Mouse (Mus musculus) erythroblast, embryonic 14.5 days (primary cell): ENCODE data around the gene Fundc1. TPM values are rescaled to one million over a fixed set of nuclear protein-coding genes. Genes with fewer than 3 reads are reported as not detected.

Experiments used
- H3K27me3 ChIP-seq: 2 replicates; pipeline ENCODE4 v1.6.1; 2012; ENCODE audit warnings: inconsistent platforms; ENCODE audit not compliant: control insufficient read depth
- H3K36me3 ChIP-seq: 2 replicates; pipeline ENCODE4 v1.6.1; 2012; ENCODE audit warnings: mild to moderate bottlenecking, inconsistent platforms; ENCODE audit not compliant: control insufficient read depth
- H3K4me1 ChIP-seq: 2 replicates; pipeline ENCODE4 v1.6.1; 2012; ENCODE audit warnings: inconsistent platforms; ENCODE audit not compliant: control insufficient read depth
- H3K4me3 ChIP-seq: replicated peaks from 2 replicates; pipeline ENCODE3; 2012; ENCODE audit warnings: moderate library complexity, mild to moderate bottlenecking, inconsistent platforms
- H3K9me3 ChIP-seq: 2 replicates; pipeline ENCODE4 v1.6.1; 2012; ENCODE audit warnings: low read length, inconsistent platforms, mixed read lengths; ENCODE audit not compliant: control insufficient read depth
- GATA1 ChIP-seq: IDR thresholded peaks from 2 replicates; pipeline ENCODE4 v1.6.1; 2012; ENCODE audit warnings: low read length, inconsistent platforms, mixed read lengths
- TAL1 ChIP-seq: IDR thresholded peaks from 3 replicates; pipeline ENCODE4 v1.6.1; 2012; ENCODE audit warnings: low read length, inconsistent platforms, mixed read lengths
- polyA plus RNA-seq: library from polyadenylated mRNA; stranded (reverse); fragments of >175 nt; gene quantifications from 2 replicates; pipeline ENCODE4 v1.2.3, GENCODE M21; 2012

Gene Fundc1
- polyA plus RNA-seq = 0.14 and 0.29 TPM in 2 replicates

- Histone ChIP-seq H3K4me1 (peaks cover 3% of the 10 kb centered on the region), H3K9me3 (no peaks in the 10 kb centered on the region), H3K27me3 (no peaks in the 10 kb centered on the region), H3K36me3 (no peaks in the 10 kb centered on the region), H3K4me3 (peak within 1 kb of the TSS; percentile 80)
- TF ChIP-seq TAL1 = no peak
Measured at GRCm38 (mm10) chrX:17571621-17572459, at the start of gene Fundc1. Fundc1 (minus strand) TSS chrX:17572325.

- Histone ChIP-seq H3K27me3 (no peaks in the 10 kb centered on the region), H3K9me3 (no peaks in the 10 kb centered on the region; the same call in 1 of the 2 replicates), H3K4me1 (no peaks in the 10 kb centered on the region), H3K4me3 (no peak overlapping the region), H3K36me3 (no peaks in the 10 kb centered on the region)
- TF ChIP-seq TAL1 = no peak
- TF ChIP-seq GATA1 = no peak
Measured at GRCm38 (mm10) chrX:17611253-17611652, 39.1 kb upstream of the Fundc1 start.

- no peaks in the 10 kb centered on the region for H3K27me3 ChIP-seq
- TF ChIP-seq GATA1 (no peak), TAL1 (no peak)
Measured at GRCm38 (mm10) chrX:17608763-17609162, 36.6 kb upstream of the Fundc1 start.

GRCm38 (mm10) chrX:17607668-17608067 is 35.5 kb upstream of the Fundc1 start:
- no peaks in the 10 kb centered on the region for H3K36me3 ChIP-seq
- no peaks in the 10 kb centered on the region for H3K9me3 ChIP-seq
- no peaks in the 10 kb centered on the region for H3K4me1 ChIP-seq
- H3K27me3 ChIP-seq = no peaks in the 10 kb centered on the region
- no peak overlapping the region for H3K4me3 ChIP-seq
- no peak for TF ChIP-seq GATA1
- TF ChIP-seq TAL1 = no peak

More at GRCm38 (mm10) chrX:17608763-17609162, 36.6 kb upstream of the Fundc1 start:
- Histone ChIP-seq H3K9me3 (no peaks in the 10 kb centered on the region; the same call in 1 of the 2 replicates), H3K36me3 (no peaks in the 10 kb centered on the region), H3K4me1 (no peaks in the 10 kb centered on the region), H3K4me3 (no peak overlapping the region)

- no peak for TF ChIP-seq TAL1
- no peak for TF ChIP-seq GATA1
- Histone ChIP-seq H3K9me3 (no peaks in the 10 kb centered on the region), H3K4me3 (no peak overlapping the region), H3K27me3 (no peaks in the 10 kb centered on the region), H3K36me3 (no peaks in the 10 kb centered on the region), H3K4me1 (no peaks in the 10 kb centered on the region)
Measured at GRCm38 (mm10) chrX:17593331-17593730, 21.2 kb upstream of the Fundc1 start.

GRCm38 (mm10) chrX:17590745-17591144 is 18.6 kb upstream of the Fundc1 start:
- TF ChIP-seq TAL1 = no peak
- Histone ChIP-seq H3K27me3 (no peaks in the 10 kb centered on the region), H3K4me3 (no peak overlapping the region), H3K9me3 (no peaks in the 10 kb centered on the region), H3K36me3 (no peaks in the 10 kb centered on the region), H3K4me1 (no peaks in the 10 kb centered on the region)

- peaks cover 3% of the 10 kb centered on the region for H3K4me1 ChIP-seq
- H3K9me3 ChIP-seq = no peaks in the 10 kb centered on the region
- no peaks in the 10 kb centered on the region for H3K27me3 ChIP-seq
- TF ChIP-seq TAL1 (no peak), GATA1 (no peak)
- H3K4me3 ChIP-seq = peak overlapping the region; percentile 80
- H3K36me3 ChIP-seq = no peaks in the 10 kb centered on the region
Measured at GRCm38 (mm10) chrX:17571271-17571620, 879 bp downstream of the Fundc1 start.

- TF ChIP-seq GATA1 = no peak
- TF ChIP-seq TAL1 = no peak
- Histone ChIP-seq H3K9me3 (no peaks in the 10 kb centered on the region), H3K36me3 (no peaks in the 10 kb centered on the region), H3K4me3 (no peak overlapping the region), H3K27me3 (no peaks in the 10 kb centered on the region), H3K4me1 (peaks cover 3% of the 10 kb centered on the region)
Measured at GRCm38 (mm10) chrX:17568670-17569069, 3.5 kb downstream of the Fundc1 start.

- Histone ChIP-seq H3K9me3 (no peaks in the 10 kb centered on the region), H3K4me1 (no peaks in the 10 kb centered on the region), H3K36me3 (no peaks in the 10 kb centered on the region), H3K4me3 (no peak overlapping the region), H3K27me3 (no peaks in the 10 kb centered on the region)
- TF ChIP-seq TAL1 (no peak), GATA1 (no peak)
Measured at GRCm38 (mm10) chrX:17565743-17566142, 6.4 kb downstream of the Fundc1 start.

- H3K9me3 ChIP-seq = no peaks in the 10 kb centered on the region
Measured at GRCm38 (mm10) chrX:17564732-17565131, 7.4 kb downstream of the Fundc1 start.

More at GRCm38 (mm10) chrX:17564732-17565131, 7.4 kb downstream of the Fundc1 start:
- Histone ChIP-seq H3K27me3 (no peaks in the 10 kb centered on the region), H3K4me1 (no peaks in the 10 kb centered on the region), H3K4me3 (no peak overlapping the region), H3K36me3 (no peaks in the 10 kb centered on the region)
- no peak for TF ChIP-seq TAL1
- TF ChIP-seq GATA1 = no peak
